Mouse (Mus musculus) thymus, adult 18-20 months (tissue): ENCODE measurements around the gene Gm37240.

Experiments used
- DNase-seq, 2 experiments: peaks; one replicate each; pipeline ENCODE4 v3.0.0; 2022; ENCODE audit warnings: mixed read lengths in 2 of 2

Gene Gm37240

GRCm38 (mm10) chr3:85863996-85864395, 23.3 kb downstream of the Gm37240 start:
- no peak for DNase-seq

GRCm38 (mm10) chr3:85862886-85863285, 24.4 kb downstream of the Gm37240 start:
- DNase-seq = no peak

GRCm38 (mm10) chr3:85860996-85861395, 26.3 kb downstream of the Gm37240 start:
- no peak for DNase-seq

GRCm38 (mm10) chr3:85859311-85859710, 28.0 kb downstream of the Gm37240 start:
- no peak for DNase-seq

GRCm38 (mm10) chr3:85858140-85859135, 28.9 kb downstream of the Gm37240 start:
- no peak for DNase-seq

GRCm38 (mm10) chr3:85857083-85857482, 30.2 kb downstream of the Gm37240 start:
- no peak for DNase-seq

GRCm38 (mm10) chr3:85855947-85856346, 31.4 kb downstream of the Gm37240 start:
- DNase-seq = no peak

GRCm38 (mm10) chr3:85855043-85855442, 32.3 kb downstream of the Gm37240 start:
- no peak for DNase-seq

GRCm38 (mm10) chr3:85854143-85854542, 33.2 kb downstream of the Gm37240 start:
- DNase-seq = no peak

GRCm38 (mm10) chr3:85853715-85854114, 33.6 kb downstream of the Gm37240 start:
- no peak for DNase-seq

- DNase-seq = no peak
Observed at GRCm38 (mm10) chr3:85850079-85850478, 37.2 kb downstream of the Gm37240 start.

- no peak for DNase-seq
Observed at GRCm38 (mm10) chr3:85846316-85846715, 41.0 kb downstream of the Gm37240 start.

- DNase-seq = no peak
Observed at GRCm38 (mm10) chr3:85845341-85845740, 42.0 kb downstream of the Gm37240 start.

- DNase-seq = no peak
Observed at GRCm38 (mm10) chr3:85842881-85843218, 44.5 kb downstream of the Gm37240 start.

- no peak for DNase-seq
Observed at GRCm38 (mm10) chr3:85842177-85842880, 45.0 kb downstream of the Gm37240 start.

- DNase-seq = no peak
Observed at GRCm38 (mm10) chr3:85841454-85842176, 45.7 kb downstream of the Gm37240 start.

GRCm38 (mm10) chr3:85833627-85834026, 53.7 kb downstream of the Gm37240 start:
- DNase-seq = no peak

- DNase-seq = no peak
Observed at GRCm38 (mm10) chr3:85832490-85833155, 54.7 kb downstream of the Gm37240 start.

- DNase-seq = no peak
Observed at GRCm38 (mm10) chr3:85831785-85832184, 55.5 kb downstream of the Gm37240 start.

- no peak for DNase-seq
Observed at GRCm38 (mm10) chr3:85829047-85829446, 58.3 kb downstream of the Gm37240 start.

- DNase-seq = no peak
Observed at GRCm38 (mm10) chr3:85827815-85828214, 59.5 kb downstream of the Gm37240 start.

- no peak for DNase-seq
Observed at GRCm38 (mm10) chr3:85827283-85827682, 60.0 kb downstream of the Gm37240 start.
